Mouse (Mus musculus) liver, embryonic 13.5 days (tissue): ENCODE data around the gene Rb1. TPM values are rescaled to one million over a fixed set of nuclear protein-coding genes. Genes with fewer than 3 reads are reported as not detected.

Source experiments
- ATAC-seq: fragments of 200-750 bp; cut with Nextera tagmentation; 2 replicates; pipeline ENCODE4 v1.8.0; 2017; ENCODE audit warnings: low read depth, mild to moderate bottlenecking, moderate number of reproducible peaks, moderate library complexity
- DNase-seq: peaks from one replicate; pipeline ENCODE4 v3.0.0; 2022
- H3K27ac ChIP-seq: fragments of 300-500 bp; sonication (generic); 2 replicates; pipeline ENCODE4 v1.5.1; 2015; ENCODE audit warnings: moderate library complexity, mild to moderate bottlenecking, inconsistent platforms
- H3K27me3 ChIP-seq: fragments of 300-500 bp; sonication (generic); 2 replicates; pipeline ENCODE4 v1.6.1; 2015; ENCODE audit warnings: mild to moderate bottlenecking, inconsistent platforms
- H3K36me3 ChIP-seq: fragments of 300-500 bp; sonication (generic); 2 replicates; pipeline ENCODE4 v1.6.1; 2015; ENCODE audit warnings: mild to moderate bottlenecking, inconsistent platforms
- H3K4me1 ChIP-seq: fragments of 300-500 bp; sonication (generic); replicated peaks from 2 replicates; pipeline ENCODE4 v1.6.1; 2015; ENCODE audit warnings: inconsistent platforms
- H3K4me2 ChIP-seq: fragments of 300-500 bp; sonication (generic); 2 replicates; pipeline ENCODE4 v1.6.1; 2015; ENCODE audit warnings: inconsistent platforms, mild to moderate bottlenecking, moderate library complexity
- H3K4me3 ChIP-seq: fragments of 300-500 bp; sonication (generic); replicated peaks from 2 replicates; pipeline ENCODE4 v1.5.1; 2015; ENCODE audit warnings: mild to moderate bottlenecking, inconsistent platforms
- H3K9ac ChIP-seq: fragments of 300-500 bp; sonication (generic); 2 replicates; pipeline ENCODE4 v1.6.1; 2015; ENCODE audit warnings: mild to moderate bottlenecking, inconsistent platforms
- H3K9me3 ChIP-seq: fragments of 300-500 bp; sonication (generic); replicated peaks from 2 replicates; pipeline ENCODE4 v1.6.1; 2016; ENCODE audit warnings: inconsistent platforms
- WGBS: fragments of 180-500 bp; shearing (Covaris S2); methylation state at CpG from one replicate; pipeline ENCODE4 v1.1.7; 2015; ENCODE audit not compliant: insufficient replicate concordance; 5-methylcytosine and 5-hydroxymethylcytosine counted together
- polyA plus RNA-seq: library from polyadenylated mRNA; unstranded; fragments of >200 nt; fragmentation: Nextera tagmentation; extraction: Ambion mirVana; gene quantifications from 2 replicates; pipeline ENCODE4 v1.2.1, GENCODE M21; 2015

Gene Rb1
- polyA plus RNA-seq, 1 experiment from 2014 or later = 16.6 TPM

GRCm38 (mm10) chr14:73204016-73204415 is 121.6 kb downstream of the Rb1 start:
- Histone ChIP-seq H3K9ac (no peak overlapping the region), H3K4me2 (no peak overlapping the region), H3K27me3 (no peaks in the 10 kb centered on the region), H3K36me3 (peaks cover 29% of the 10 kb centered on the region), H3K4me1 (0 out of 2 replicates have a peak, but pooled peaks cover 3% of the 10 kb centered on the region), H3K9me3 (no peaks in the 10 kb centered on the region), H3K4me3 (no peak overlapping the region), H3K27ac (no peak overlapping the region)
- 54% methylated on average over 3 of the region's 3 CpGs for WGBS
- ATAC-seq (no peak), DNase-seq (no peak)

- Histone ChIP-seq H3K4me3 (no peak overlapping the region), H3K27me3 (no peaks in the 10 kb centered on the region), H3K9ac (no peak overlapping the region), H3K27ac (no peak overlapping the region), H3K4me2 (no peak overlapping the region), H3K36me3 (peaks cover 48% of the 10 kb centered on the region), H3K4me1 (peaks cover 3% of the 10 kb centered on the region; the same call in 1 of the 2 replicates), H3K9me3 (no peaks in the 10 kb centered on the region)
- WGBS = 45% methylated on average over 3 of the region's 3 CpGs
- no peak for DNase-seq
- no peak for ATAC-seq
These were observed 124.2 kb downstream of the Rb1 start for GRCm38 (mm10) chr14:73201447-73201846.

GRCm38 (mm10) chr14:73199058-73199457 is 126.6 kb downstream of the Rb1 start:
- no peaks in the 10 kb centered on the region for H3K9me3 ChIP-seq
- H3K27me3 ChIP-seq = no peaks in the 10 kb centered on the region
- H3K36me3 ChIP-seq = peaks cover 62% of the 10 kb centered on the region
- no peak for DNase-seq
- no peak overlapping the region for H3K4me2 ChIP-seq
- H3K4me1 ChIP-seq = peaks cover 3% of the 10 kb centered on the region; the same call in 1 of the 2 replicates
- 77% methylated on average over 5 of the region's 5 CpGs for WGBS
- H3K9ac ChIP-seq = no peak overlapping the region
- no peak for ATAC-seq
- H3K4me3 ChIP-seq = no peak overlapping the region
- H3K27ac ChIP-seq = no peak overlapping the region

GRCm38 (mm10) chr14:73186875-73187274 is 138.7 kb downstream of the Rb1 start:
- no peaks in the 10 kb centered on the region for H3K9me3 ChIP-seq
- H3K4me3 ChIP-seq = no peak overlapping the region
- 86% methylated on average over 7 of the region's 7 CpGs for WGBS
- no peak overlapping the region for H3K27ac ChIP-seq
- H3K9ac ChIP-seq = no peak overlapping the region
- no peak overlapping the region for H3K4me2 ChIP-seq
- ATAC-seq (no peak), DNase-seq (no peak)
- no peaks in the 10 kb centered on the region for H3K4me1 ChIP-seq
- H3K27me3 ChIP-seq = no peaks in the 10 kb centered on the region
- H3K36me3 ChIP-seq = peaks cover 18% of the 10 kb centered on the region

GRCm38 (mm10) chr14:73181144-73181543 is 144.5 kb downstream of the Rb1 start:
- WGBS = 73% methylated on average over 2 of the region's 2 CpGs
- Histone ChIP-seq H3K36me3 (peaks cover 18% of the 10 kb centered on the region), H3K9ac (no peak overlapping the region), H3K27ac (no peak overlapping the region), H3K9me3 (no peaks in the 10 kb centered on the region), H3K4me2 (no peak overlapping the region), H3K27me3 (no peaks in the 10 kb centered on the region), H3K4me1 (peaks cover 30% of the 10 kb centered on the region), H3K4me3 (no peak overlapping the region)
- DNase-seq = no peak
- ATAC-seq = no peak

GRCm38 (mm10) chr14:73180671-73181070 is 145.0 kb downstream of the Rb1 start:
- peaks cover 16% of the 10 kb centered on the region; the same call in 1 of the 2 replicates for H3K36me3 ChIP-seq
- no peak overlapping the region for H3K4me2 ChIP-seq
- H3K9ac ChIP-seq = no peak overlapping the region
- peaks cover 34% of the 10 kb centered on the region for H3K4me1 ChIP-seq
- DNase-seq (no peak), ATAC-seq (no peak)
- no peaks in the 10 kb centered on the region for H3K27me3 ChIP-seq
- H3K27ac ChIP-seq = no peak overlapping the region
- WGBS = 77% methylated on average over 3 of the region's 3 CpGs
- H3K4me3 ChIP-seq = no peak overlapping the region
- no peaks in the 10 kb centered on the region for H3K9me3 ChIP-seq

GRCm38 (mm10) chr14:73179221-73179681 is 146.4 kb downstream of the Rb1 start:
- DNase-seq (no peak), ATAC-seq (peak; percentile 57)
- H3K36me3 ChIP-seq = peaks cover 11% of the 10 kb centered on the region; the same call in 1 of the 2 replicates
- no peak overlapping the region for H3K4me2 ChIP-seq
- H3K27me3 ChIP-seq = no peaks in the 10 kb centered on the region
- peak overlapping the region; percentile 66 for H3K27ac ChIP-seq
- H3K9me3 ChIP-seq = no peaks in the 10 kb centered on the region
- H3K9ac ChIP-seq = no peak overlapping the region
- no peak overlapping the region for H3K4me3 ChIP-seq
- WGBS = 38% methylated on average over 4 of the region's 4 CpGs
- H3K4me1 ChIP-seq = peaks cover 47% of the 10 kb centered on the region

- Histone ChIP-seq H3K36me3 (peaks cover 10% of the 10 kb centered on the region; the same call in 1 of the 2 replicates), H3K27me3 (no peaks in the 10 kb centered on the region), H3K27ac (no peak overlapping the region; the same call in 1 of the 2 replicates), H3K4me3 (no peak overlapping the region), H3K9me3 (no peaks in the 10 kb centered on the region), H3K4me2 (no peak overlapping the region), H3K9ac (no peak overlapping the region), H3K4me1 (peaks cover 48% of the 10 kb centered on the region)
- 66% methylated on average over 11 of the region's 11 CpGs for WGBS
- DNase-seq (no peak), ATAC-seq (no peak)
These were observed 147.7 kb downstream of the Rb1 start for GRCm38 (mm10) chr14:73177961-73178360.

GRCm38 (mm10) chr14:73176266-73176665 is 149.4 kb downstream of the Rb1 start:
- DNase-seq = no peak
- Histone ChIP-seq H3K27me3 (no peaks in the 10 kb centered on the region), H3K27ac (no peak overlapping the region), H3K4me3 (no peak overlapping the region), H3K36me3 (peaks cover 10% of the 10 kb centered on the region; the same call in 1 of the 2 replicates), H3K4me1 (peaks cover 48% of the 10 kb centered on the region), H3K4me2 (no peak overlapping the region), H3K9me3 (no peaks in the 10 kb centered on the region), H3K9ac (no peak overlapping the region)
- no peak for ATAC-seq
- 48% methylated on average over 5 of the region's 5 CpGs for WGBS

GRCm38 (mm10) chr14:73175814-73176213 is 149.8 kb downstream of the Rb1 start:
- H3K27me3 ChIP-seq = no peaks in the 10 kb centered on the region
- DNase-seq (no peak), ATAC-seq (peak; percentile 21; the same call in 1 of the 2 replicates)
- H3K9me3 ChIP-seq = no peaks in the 10 kb centered on the region
- peaks cover 48% of the 10 kb centered on the region for H3K4me1 ChIP-seq
- H3K4me3 ChIP-seq = no peak overlapping the region
- peaks cover 10% of the 10 kb centered on the region; the same call in 1 of the 2 replicates for H3K36me3 ChIP-seq
- H3K27ac ChIP-seq = no peak overlapping the region
- no peak overlapping the region for H3K9ac ChIP-seq
- no peak overlapping the region for H3K4me2 ChIP-seq
- 16% methylated on average over 6 of the region's 6 CpGs for WGBS

- ATAC-seq = no peak; the same call in 1 of the 2 replicates
These were observed 150.6 kb downstream of the Rb1 start for GRCm38 (mm10) chr14:73175031-73175430.

More at GRCm38 (mm10) chr14:73175031-73175430, 150.6 kb downstream of the Rb1 start:
- 53% methylated on average over 1 of the region's 1 CpGs for WGBS
- no peak for DNase-seq
- H3K4me1 ChIP-seq = peaks cover 48% of the 10 kb centered on the region
- no peaks in the 10 kb centered on the region for H3K27me3 ChIP-seq
- no peak overlapping the region for H3K9ac ChIP-seq
- peaks cover 13% of the 10 kb centered on the region for H3K36me3 ChIP-seq
- no peaks in the 10 kb centered on the region for H3K9me3 ChIP-seq
- no peak overlapping the region for H3K4me3 ChIP-seq
- H3K4me2 ChIP-seq = no peak overlapping the region
- H3K27ac ChIP-seq = no peak overlapping the region
